Mouse (Mus musculus): ENCODE measurements around the gene Lrrc7. TPM values are rescaled to one million over a fixed set of nuclear protein-coding genes. Genes with fewer than 3 reads are reported as not detected.

The Lrrc7 gene
- polyA plus RNA-seq, 1 experiment = 0.04 TPM

GRCm38 (mm10) chr3:158164452-158164851 lies 397.6 kb downstream of the Lrrc7 start:
- DNase-seq (ENCODE audit: low read depth in 1 of 2, low spot score in 2 of 2) = no peak
- Histone ChIP-seq H3K27me3 (ENCODE audit: control insufficient read depth, insufficient read depth, low read length) (no peaks in the 10 kb centered on the region), H3K27ac (ENCODE audit: insufficient read depth, low read length) (no peak overlapping the region), H3K4me1 (ENCODE audit: control insufficient read depth, insufficient read depth, insufficient read length) (no peaks in the 10 kb centered on the region), H3K4me3 (ENCODE audit: extremely low read depth, insufficient read depth, insufficient read length) (no peak overlapping the region), H3K36me3 (ENCODE audit: control insufficient read depth, insufficient read depth, low read length) (no peaks in the 10 kb centered on the region)
- WGBS = 93% methylated on average over 5 of the region's 5 CpGs
- TF ChIP-seq CTCF (IDR thresholded peaks at IDR 0.05; ENCODE audit: extremely low read depth, insufficient read depth, insufficient read length, insufficient replicate concordance) = no peak
- no peak for TF ChIP-seq POLR2A (IDR thresholded peaks at IDR 0.05; ENCODE audit: low read depth, low read length)

- no peak for DNase-seq (ENCODE audit: low read depth in 1 of 2, low spot score in 2 of 2)
- Histone ChIP-seq H3K4me3 (ENCODE audit: extremely low read depth, insufficient read depth, insufficient read length) (no peak overlapping the region), H3K27me3 (ENCODE audit: control insufficient read depth, insufficient read depth, low read length) (no peaks in the 10 kb centered on the region), H3K4me1 (ENCODE audit: control insufficient read depth, insufficient read depth, insufficient read length) (no peaks in the 10 kb centered on the region), H3K36me3 (ENCODE audit: control insufficient read depth, insufficient read depth, low read length) (no peaks in the 10 kb centered on the region), H3K27ac (ENCODE audit: insufficient read depth, low read length) (no peak overlapping the region)
- no peak for TF ChIP-seq POLR2A (IDR thresholded peaks at IDR 0.05; ENCODE audit: low read depth, low read length)
- TF ChIP-seq CTCF (IDR thresholded peaks at IDR 0.05; ENCODE audit: extremely low read depth, insufficient read depth, insufficient read length, insufficient replicate concordance) = no peak
- 69% methylated on average over 4 of the region's 4 CpGs for WGBS
These were observed 398.9 kb downstream of the Lrrc7 start for GRCm38 (mm10) chr3:158163127-158163526.

- Histone ChIP-seq H3K27ac (ENCODE audit: insufficient read depth, low read length) (no peak overlapping the region), H3K4me3 (ENCODE audit: extremely low read depth, insufficient read depth, insufficient read length) (no peak overlapping the region), H3K27me3 (ENCODE audit: control insufficient read depth, insufficient read depth, low read length) (no peaks in the 10 kb centered on the region), H3K4me1 (ENCODE audit: control insufficient read depth, insufficient read depth, insufficient read length) (no peaks in the 10 kb centered on the region), H3K36me3 (ENCODE audit: control insufficient read depth, insufficient read depth, low read length) (no peaks in the 10 kb centered on the region)
- TF ChIP-seq POLR2A (IDR thresholded peaks at IDR 0.05; ENCODE audit: low read depth, low read length) = no peak
- TF ChIP-seq CTCF (IDR thresholded peaks at IDR 0.05; ENCODE audit: extremely low read depth, insufficient read depth, insufficient read length, insufficient replicate concordance) = no peak
- WGBS = 81% methylated on average over 1 of the region's 1 CpGs
- DNase-seq (ENCODE audit: low read depth in 1 of 2, low spot score in 2 of 2) = no peak
These were observed 400.0 kb downstream of the Lrrc7 start for GRCm38 (mm10) chr3:158161924-158162490.

GRCm38 (mm10) chr3:158155515-158156286 lies 406.3 kb downstream of the Lrrc7 start:
- TF ChIP-seq POLR2A (IDR thresholded peaks at IDR 0.05; ENCODE audit: low read depth, low read length) (no peak), CTCF (IDR thresholded peaks at IDR 0.05; ENCODE audit: extremely low read depth, insufficient read depth, insufficient read length, insufficient replicate concordance) (no peak)
- no peaks in the 10 kb centered on the region for H3K27me3 ChIP-seq (ENCODE audit: control insufficient read depth, insufficient read depth, low read length)
- DNase-seq (ENCODE audit: low read depth in 1 of 2, low spot score in 2 of 2) = no peak
- 81% methylated on average over 3 of the region's 3 CpGs for WGBS
- no peaks in the 10 kb centered on the region for H3K4me1 ChIP-seq (ENCODE audit: control insufficient read depth, insufficient read depth, insufficient read length)
- H3K27ac ChIP-seq (ENCODE audit: insufficient read depth, low read length) = no peak overlapping the region
- H3K4me3 ChIP-seq (ENCODE audit: extremely low read depth, insufficient read depth, insufficient read length) = no peak overlapping the region
- H3K36me3 ChIP-seq (ENCODE audit: control insufficient read depth, insufficient read depth, low read length) = no peaks in the 10 kb centered on the region

DNA sequence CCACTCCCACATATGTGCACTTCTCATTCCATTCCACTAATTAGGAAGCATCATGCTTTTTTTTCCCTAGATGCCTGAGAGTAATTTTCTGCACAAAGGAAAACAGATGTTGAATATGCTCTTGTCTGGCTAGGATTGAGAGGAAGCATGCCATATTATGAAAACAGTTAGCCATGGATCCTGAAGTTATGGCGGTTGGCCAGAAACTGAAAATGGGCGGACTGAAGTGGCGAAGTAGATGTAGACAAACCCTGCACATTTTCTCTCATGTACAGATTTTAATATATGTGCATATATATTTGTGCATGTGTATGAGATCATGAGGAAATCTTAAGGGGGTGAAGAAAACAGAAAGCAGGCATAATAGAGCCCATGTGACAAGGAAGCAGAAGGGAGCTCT lies 407.9 kb downstream of the Lrrc7 start:
- DNase-seq (ENCODE audit: low read depth in 1 of 2, low spot score in 2 of 2) = no peak
- no peak overlapping the region for H3K4me3 ChIP-seq (ENCODE audit: extremely low read depth, insufficient read depth, insufficient read length)
- no peaks in the 10 kb centered on the region for H3K4me1 ChIP-seq (ENCODE audit: control insufficient read depth, insufficient read depth, insufficient read length)
- no peaks in the 10 kb centered on the region for H3K27me3 ChIP-seq (ENCODE audit: control insufficient read depth, insufficient read depth, low read length)
- no peak overlapping the region for H3K27ac ChIP-seq (ENCODE audit: insufficient read depth, low read length)
- no peaks in the 10 kb centered on the region for H3K36me3 ChIP-seq (ENCODE audit: control insufficient read depth, insufficient read depth, low read length)
- TF ChIP-seq POLR2A (IDR thresholded peaks at IDR 0.05; ENCODE audit: low read depth, low read length) = no peak
- no peak for TF ChIP-seq CTCF (IDR thresholded peaks at IDR 0.05; ENCODE audit: extremely low read depth, insufficient read depth, insufficient read length, insufficient replicate concordance)
- 91% methylated on average over 3 of the region's 3 CpGs for WGBS

- H3K27ac ChIP-seq (ENCODE audit: insufficient read depth, low read length) = no peak overlapping the region
- no peak for DNase-seq (ENCODE audit: low read depth in 1 of 2, low spot score in 2 of 2)
- no peaks in the 10 kb centered on the region for H3K4me1 ChIP-seq (ENCODE audit: control insufficient read depth, insufficient read depth, insufficient read length)
- TF ChIP-seq CTCF (IDR thresholded peaks at IDR 0.05; ENCODE audit: extremely low read depth, insufficient read depth, insufficient read length, insufficient replicate concordance) (no peak), POLR2A (IDR thresholded peaks at IDR 0.05; ENCODE audit: low read depth, low read length) (no peak)
- H3K4me3 ChIP-seq (ENCODE audit: extremely low read depth, insufficient read depth, insufficient read length) = no peak overlapping the region
- H3K27me3 ChIP-seq (ENCODE audit: control insufficient read depth, insufficient read depth, low read length) = no peaks in the 10 kb centered on the region
- 90% methylated on average over 1 of the region's 1 CpGs for WGBS
- no peaks in the 10 kb centered on the region for H3K36me3 ChIP-seq (ENCODE audit: control insufficient read depth, insufficient read depth, low read length)
These were observed 413.0 kb downstream of the Lrrc7 start for GRCm38 (mm10) chr3:158148998-158149397.

- WGBS = 9% methylated on average over 1 of the region's 1 CpGs
- no peaks in the 10 kb centered on the region for H3K36me3 ChIP-seq (ENCODE audit: control insufficient read depth, insufficient read depth, low read length)
- no peaks in the 10 kb centered on the region for H3K27me3 ChIP-seq (ENCODE audit: control insufficient read depth, insufficient read depth, low read length)
- H3K4me1 ChIP-seq (ENCODE audit: control insufficient read depth, insufficient read depth, insufficient read length) = no peaks in the 10 kb centered on the region
- TF ChIP-seq POLR2A (IDR thresholded peaks at IDR 0.05; ENCODE audit: low read depth, low read length) (no peak), CTCF (IDR thresholded peaks at IDR 0.05; ENCODE audit: extremely low read depth, insufficient read depth, insufficient read length, insufficient replicate concordance) (no peak)
- no peak overlapping the region for H3K27ac ChIP-seq (ENCODE audit: insufficient read depth, low read length)
- no peak overlapping the region for H3K4me3 ChIP-seq (ENCODE audit: extremely low read depth, insufficient read depth, insufficient read length)
- no peak for DNase-seq (ENCODE audit: low read depth in 1 of 2, low spot score in 2 of 2)
These were observed 421.4 kb downstream of the Lrrc7 start for GRCm38 (mm10) chr3:158140629-158141028.

Measured in spleen, adult 2 months (tissue).